Mouse (Mus musculus) adrenal gland (tissue): ENCODE data around the gene Olfr90.
"Not testable (repeated sequence)": the region's sequence is repeated elsewhere in the genome, so short reads cannot be mapped to it uniquely, and the experiment has no call there.

Experiments used
- intact Hi-C: fragments of 180-260 bp; cut with DNase I; formaldehyde crosslinking; loops from one replicate; pipeline ENCODE4 v1.15.1; 2025
- long read RNA-seq, 2 experiments: library from polyadenylated mRNA; unstranded; transcript quantifications; one replicate each; pipeline ENCODE4 v2.0.0; 2020; ENCODE audit warnings: borderline replicate concordance in 1 of 2; ENCODE audit not compliant: insufficient replicate concordance in 1 of 2

Olfr90 gene
- long read RNA-seq, experiment 1: 0 reads
- long read RNA-seq, experiment 2: 0 reads

GRCm38 (mm10) chr17:37088399-37088798 lies at the start of gene Olfr90:
Gene Olfr90, minus strand, starts transcription at chr17:37088499.
- intact Hi-C loops: no loop called here

- intact Hi-C loops: not testable (repeated sequence)
Measured at GRCm38 (mm10) chr17:37131366-37131765, 43.1 kb upstream of the Olfr90 start.

GRCm38 (mm10) chr17:37119988-37120387 lies 31.7 kb upstream of the Olfr90 start, which contains the start of gene Olfr92:
Gene Olfr92, minus strand, starts transcription at chr17:37120088.
- intact Hi-C loops: loop anchor here (2.0 kb wide), 1 partner anchor 63 kb away; no protein-coding TSS in a partner anchor

GRCm38 (mm10) chr17:37098178-37098577 lies 9.9 kb upstream of the Olfr90 start, which contains the start of gene Olfr91:
Gene Olfr91, minus strand, starts transcription at chr17:37098278.
- intact Hi-C loops: no loop called here

GRCm38 (mm10) chr17:37093289-37093688 lies 5.0 kb upstream of the Olfr90 start:
- intact Hi-C loops: no loop called here

- intact Hi-C loops: no loop called here
Measured at GRCm38 (mm10) chr17:37092198-37092597, 3.9 kb upstream of the Olfr90 start.

GRCm38 (mm10) chr17:37085545-37085944 lies 2.8 kb downstream of the Olfr90 start:
- intact Hi-C loops: no loop called here

GRCm38 (mm10) chr17:37084632-37085031 lies 3.7 kb downstream of the Olfr90 start:
- intact Hi-C loops: no loop called here

GRCm38 (mm10) chr17:37083327-37083726 lies 5.0 kb downstream of the Olfr90 start:
- intact Hi-C loops: loop anchor here (1.0 kb wide), 1 partner anchor 120 kb away; no protein-coding TSS in a partner anchor

- intact Hi-C loops: no loop called here
Measured at GRCm38 (mm10) chr17:37081659-37082058, 6.6 kb downstream of the Olfr90 start.

GRCm38 (mm10) chr17:37080119-37080518 lies 8.2 kb downstream of the Olfr90 start:
- intact Hi-C loops: no loop called here

- intact Hi-C loops: no loop called here
Measured at GRCm38 (mm10) chr17:37078990-37079389, 9.3 kb downstream of the Olfr90 start.

GRCm38 (mm10) chr17:37078193-37078592 lies 10.1 kb downstream of the Olfr90 start:
- intact Hi-C loops: no loop called here

- intact Hi-C loops: no loop called here
Measured at GRCm38 (mm10) chr17:37075766-37076165, 12.5 kb downstream of the Olfr90 start.

- intact Hi-C loops: no loop called here
Measured at GRCm38 (mm10) chr17:37075181-37075580, 13.1 kb downstream of the Olfr90 start.

- intact Hi-C loops: no loop called here
Measured at GRCm38 (mm10) chr17:37072730-37073276, 15.5 kb downstream of the Olfr90 start.

- intact Hi-C loops: no loop called here
Measured at GRCm38 (mm10) chr17:37072080-37072729, 16.1 kb downstream of the Olfr90 start.

GRCm38 (mm10) chr17:37070121-37070520 lies 18.2 kb downstream of the Olfr90 start:
- intact Hi-C loops: no loop called here

GRCm38 (mm10) chr17:37067861-37068260 lies 20.4 kb downstream of the Olfr90 start:
- intact Hi-C loops: no loop called here

GRCm38 (mm10) chr17:37065993-37066392 lies 22.3 kb downstream of the Olfr90 start:
- intact Hi-C loops: no loop called here

GRCm38 (mm10) chr17:37063686-37064495 lies 24.4 kb downstream of the Olfr90 start:
- intact Hi-C loops: no loop called here

GRCm38 (mm10) chr17:37063063-37063462 lies 25.2 kb downstream of the Olfr90 start:
- intact Hi-C loops: no loop called here
